Mouse (Mus musculus) stomach, postnatal 0 days (tissue): ENCODE data around the gene Actg1.

Experiments used
- CTCF ChIP-seq: IDR thresholded peaks from 2 replicates; pipeline ENCODE4 v1.5.1; 2016; ENCODE audit warnings: antibody characterized with exemption, low read depth, mild to moderate bottlenecking, moderate library complexity
- EP300 ChIP-seq: optimal IDR thresholded peaks from 2 replicates; pipeline ENCODE3; 2016; ENCODE audit warnings: antibody characterized with exemption

GRCm38 (mm10) chr11:120342656-120343160 lies 5.6 kb downstream of the Actg1 start:
- TF ChIP-seq EP300 (no peak), CTCF (no peak)
